Mouse (Mus musculus): ENCODE measurements around the gene Mrm2.

GRCm38 (mm10) chr5:140355934-140356333 lies 24.2 kb upstream of the Mrm2 start:
- TF ChIP-seq USF1 (IDR thresholded peaks at IDR 0.05; ENCODE audit: low read depth, low read length): no peak
- TF ChIP-seq EP300 (IDR thresholded peaks at IDR 0.05; ENCODE audit: low read length): no peak
- no peak for TF ChIP-seq POLR2A (IDR thresholded peaks at IDR 0.05; ENCODE audit: low read depth, low read length)
